Mouse (Mus musculus) Patski (cell line): ENCODE data around the gene Gm3376. TPM values are rescaled to one million over a fixed set of nuclear protein-coding genes. Genes with fewer than 3 reads are reported as not detected.
"Not testable (repeated sequence)": the region's sequence is repeated elsewhere in the genome, so short reads cannot be mapped to it uniquely, and the experiment has no call there.

ENCODE experiments used
- ATAC-seq: fragments of 100-300 bp; one replicate; pipeline ENCODE4 v1.8.0; 2021
- CTCF ChIA-PET: fragments of 350-600 bp; sonication (Branson Sonifier 250); formaldehyde crosslinking; loops from one replicate; lab custom pipeline; 2022; ENCODE audit warnings: inconsistent platforms; lab: Charles Lee
- POLR2A ChIA-PET: fragments of 350-600 bp; sonication (Branson Sonifier 250); formaldehyde crosslinking; loops from one replicate; lab custom pipeline; 2022; ENCODE audit warnings: antibody characterized with exemption, inconsistent platforms; lab: Charles Lee
- DNase-seq: peaks from one replicate; pipeline ENCODE4 v3.0.0-alpha.2; 2011; ENCODE audit warnings: low read depth, low spot score
- H3K27me3 ChIP-seq: fragments of 371-371 bp; one replicate; pipeline ENCODE4 v1.5.1; 2021
- in situ Hi-C: fragments of 300-500 bp; cut with MboI; formaldehyde crosslinking; loops from 3 replicates; pipeline ENCODE4 v1.11.1; 2018; ENCODE audit warnings: low pct_unique_long_range_greater_than_20kb, mixed read lengths
- polyA plus RNA-seq: library from polyadenylated mRNA; unstranded; gene quantifications from one replicate; pipeline ENCODE4 v1.2.3, GENCODE M21; 2021

Gene Gm3376
- polyA plus RNA-seq: not detected

DNA sequence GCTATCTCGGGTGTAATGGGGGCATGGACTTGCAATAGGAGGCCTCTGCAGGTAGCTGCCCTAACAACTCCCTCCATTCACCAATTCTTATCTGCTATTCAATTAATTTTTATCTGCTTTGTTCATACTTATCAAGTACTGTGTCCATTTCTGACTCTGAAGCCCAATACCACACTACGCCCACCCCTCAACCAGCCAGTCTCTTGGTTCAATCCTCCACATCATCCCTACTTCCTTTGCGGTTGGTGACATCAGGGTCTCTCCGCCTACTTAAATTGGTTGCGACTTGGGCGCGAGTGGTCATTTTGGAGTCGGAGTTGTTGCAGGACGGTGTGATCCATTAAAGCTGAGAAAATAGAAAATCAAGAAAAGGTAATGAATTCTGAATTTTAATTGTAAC lies at the start of gene Gm3376:
TSS of gene Gm3376 (plus strand) at position 301 of the 400 bp plus-strand sequence.
- CTCF ChIA-PET, POLR2A ChIA-PET, in situ Hi-C loops, DNase-seq, ATAC-seq, H3K27me3 ChIP-seq: not testable (repeated sequence)
